Mouse (Mus musculus): Measurements from ENCODE around the gene Rere.

Rere gene

GRCm38 (mm10) chr4:150346651-150347386 is 65.4 kb downstream of the Rere start:
- DNase-seq (ENCODE audit: low read depth, low spot score), result peak; percentile 37

- no peak for DNase-seq (ENCODE audit: low read depth, low spot score)
Observed at GRCm38 (mm10) chr4:150347387-150347672, 65.9 kb downstream of the Rere start.

- DNase-seq (ENCODE audit: low read depth, low spot score), result no peak
Observed at GRCm38 (mm10) chr4:150349680-150350101, 68.2 kb downstream of the Rere start.

GRCm38 (mm10) chr4:150351419-150352075 is 70.1 kb downstream of the Rere start:
- DNase-seq (ENCODE audit: low read depth, low spot score), result no peak

- DNase-seq (ENCODE audit: low read depth, low spot score), result no peak
Observed at GRCm38 (mm10) chr4:150352736-150353135, 71.3 kb downstream of the Rere start.

DNA sequence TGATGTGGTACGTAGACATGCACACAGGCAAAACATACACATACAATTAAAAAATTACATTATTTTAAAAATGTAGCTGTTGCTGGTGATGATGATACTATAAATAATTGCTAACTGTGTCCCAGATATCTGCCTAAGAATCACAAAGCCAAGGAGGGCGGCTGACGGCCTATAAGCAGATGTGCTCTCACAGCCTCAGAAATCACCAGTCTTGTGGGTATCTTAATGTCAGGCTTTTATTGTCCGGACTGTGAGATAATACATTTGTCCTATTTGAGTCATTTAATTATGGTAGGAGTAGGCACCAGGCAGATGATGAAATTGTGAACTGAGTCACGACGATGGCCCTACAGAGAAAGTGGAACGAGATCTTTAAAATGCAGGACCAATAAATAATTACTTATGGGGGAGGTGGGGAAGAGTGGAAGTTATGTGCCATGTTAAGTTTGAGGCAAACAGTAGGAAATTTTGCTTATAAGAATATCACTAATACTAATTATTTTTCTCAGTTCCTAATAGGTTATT is 72.0 kb downstream of the Rere start:
- no peak for DNase-seq (ENCODE audit: low read depth, low spot score)

GRCm38 (mm10) chr4:150355801-150356200 is 74.4 kb downstream of the Rere start:
- no peak for DNase-seq (ENCODE audit: low read depth, low spot score)

DNA sequence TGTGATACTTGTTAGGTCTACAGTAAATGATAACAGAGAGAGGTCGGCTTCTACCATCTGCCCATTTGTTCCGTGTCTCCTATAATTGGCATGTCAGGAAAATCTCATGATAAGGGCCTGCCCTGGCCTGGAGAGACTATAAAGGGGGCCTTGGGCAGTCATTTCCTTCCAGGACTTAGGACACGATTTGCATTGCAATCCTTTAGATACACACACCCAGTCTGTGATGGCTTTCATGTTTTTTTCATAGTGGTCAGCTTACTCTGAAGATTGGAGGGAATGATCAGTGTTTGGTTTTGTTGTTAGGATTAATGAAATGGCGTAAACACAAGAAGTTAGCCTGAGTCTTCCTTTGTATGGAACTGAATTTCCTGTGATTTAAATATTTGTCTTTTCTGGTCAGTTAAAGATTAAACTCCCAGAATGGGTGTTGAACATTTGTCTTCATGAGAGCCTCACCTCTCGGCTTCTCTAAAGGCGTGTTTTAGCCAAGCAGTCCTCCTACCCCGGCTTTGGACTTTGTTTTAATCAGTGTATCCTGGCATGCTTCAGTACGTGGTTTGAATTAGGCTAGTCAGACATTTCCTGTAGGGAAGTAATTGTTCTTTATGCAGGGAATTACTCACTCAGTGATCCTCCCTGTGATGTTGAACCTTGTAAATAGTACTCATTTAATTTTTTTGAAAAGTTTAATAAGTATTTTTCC is 80.7 kb downstream of the Rere start:
- no peak for DNase-seq (ENCODE audit: low read depth, low spot score)

- no peak for DNase-seq (ENCODE audit: low read depth, low spot score)
Observed at GRCm38 (mm10) chr4:150362858-150363257, 81.4 kb downstream of the Rere start.

GRCm38 (mm10) chr4:150364786-150365185 is 83.3 kb downstream of the Rere start:
- no peak for DNase-seq (ENCODE audit: low read depth, low spot score)

DNA sequence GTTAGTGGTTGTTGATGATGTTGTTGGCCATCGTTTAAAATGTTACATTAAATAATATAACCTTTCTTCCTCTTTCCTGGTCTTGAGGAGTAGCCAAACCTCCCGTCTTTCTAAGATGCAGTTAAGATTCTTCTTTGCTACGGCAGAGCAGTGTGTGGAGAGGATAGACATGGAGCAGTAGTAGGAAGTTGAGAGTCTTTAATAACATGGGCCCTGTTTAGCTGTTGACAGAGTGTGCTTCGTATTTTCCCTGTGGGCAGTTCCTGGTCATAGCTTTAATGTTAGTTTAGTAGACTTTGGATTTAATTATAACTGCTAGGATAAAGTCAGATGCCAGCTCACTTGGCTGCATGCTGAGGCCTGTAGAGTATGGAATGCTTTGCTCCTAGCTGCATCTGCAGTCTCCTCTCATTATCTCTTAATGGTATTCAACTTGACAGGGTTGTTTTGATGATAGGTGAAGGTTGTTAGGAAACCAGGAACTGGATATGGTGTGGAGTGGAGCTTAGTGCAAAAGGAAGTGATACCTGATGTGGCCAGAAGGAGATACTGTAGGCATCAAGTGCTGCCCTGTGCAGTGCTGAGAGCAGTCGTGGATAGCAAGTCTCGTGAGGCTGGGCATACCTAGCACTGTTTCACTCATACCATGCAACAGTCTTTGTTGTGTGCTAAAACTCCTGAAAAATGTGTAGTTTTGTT is 85.2 kb downstream of the Rere start:
- no peak for DNase-seq (ENCODE audit: low read depth, low spot score)

- DNase-seq (ENCODE audit: low read depth, low spot score), result no peak
Observed at GRCm38 (mm10) chr4:150371580-150372380, 90.3 kb downstream of the Rere start.

GRCm38 (mm10) chr4:150372631-150373041 is 91.2 kb downstream of the Rere start:
- DNase-seq (ENCODE audit: low read depth, low spot score), result no peak

- DNase-seq (ENCODE audit: low read depth, low spot score), result no peak
Observed at GRCm38 (mm10) chr4:150373111-150374109, 92.0 kb downstream of the Rere start.

- DNase-seq (ENCODE audit: low read depth, low spot score), result no peak
Observed at GRCm38 (mm10) chr4:150374651-150375447, 93.4 kb downstream of the Rere start.

GRCm38 (mm10) chr4:150375448-150375935 is 94.0 kb downstream of the Rere start:
- DNase-seq (ENCODE audit: low read depth, low spot score), result no peak

GRCm38 (mm10) chr4:150379313-150379712 is 97.9 kb downstream of the Rere start:
- DNase-seq (ENCODE audit: low read depth, low spot score), result no peak

DNA sequence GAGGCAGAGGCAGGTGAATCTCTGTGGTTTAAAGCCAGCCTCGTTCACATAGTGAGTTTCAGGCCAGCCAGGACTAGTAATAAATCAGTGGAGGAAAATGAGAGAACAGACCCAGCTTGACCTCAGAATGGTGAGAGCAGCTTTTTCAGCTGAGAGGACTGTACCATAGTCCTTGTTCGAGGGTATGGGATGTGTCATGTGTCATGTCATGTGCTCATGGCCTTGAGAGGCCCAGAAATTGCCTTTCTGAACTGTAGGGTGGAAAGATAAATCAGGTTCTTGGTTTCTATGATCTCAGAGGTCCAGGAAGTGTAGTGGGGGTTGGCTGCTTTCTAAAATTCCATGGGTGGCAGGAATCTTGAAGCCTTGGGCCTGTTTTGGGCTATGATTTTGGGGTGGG is 98.3 kb downstream of the Rere start:
- DNase-seq (ENCODE audit: low read depth, low spot score), result no peak

- DNase-seq (ENCODE audit: low read depth, low spot score), result no peak
Observed at GRCm38 (mm10) chr4:150380273-150380672, 98.8 kb downstream of the Rere start.

Data from brain, embryonic 18.5 days (tissue).